Mouse (Mus musculus) colon, adult 2 months (tissue): ENCODE data around the gene Cts8. TPM values are rescaled to one million over a fixed set of nuclear protein-coding genes. Genes with fewer than 3 reads are reported as not detected.

Experiments
- polyA plus RNA-seq: library from polyadenylated mRNA; depleted of rRNA; stranded (reverse); fragments of >200 nt; gene quantifications from 2 replicates; pipeline ENCODE4 v1.2.3, GENCODE M21; 2012; rRNA removed

Cts8 gene
- not detected in 2 replicates for polyA plus RNA-seq

GRCm38 (mm10) chr13:61255258-61255657 lies at the start of gene Cts8:
TSS of gene Cts8 (minus strand) at chr13:61255358.

GRCm38 (mm10) chr13:61288739-61289138 lies 33.6 kb upstream of the Cts8 start, which contains the start of gene Gm49398:
TSS of gene Gm49398 (minus strand) at chr13:61288839.

GRCm38 (mm10) chr13:61203310-61203709 lies 51.8 kb downstream of the Cts8 start, which contains the start of gene Cts6:
TSS of gene Cts6 (minus strand) at chr13:61203410.

Other genes starting within 250 kb of the Cts8 start
- not detected in 2 replicates for gene Ctsj, start 249.4 kb downstream of the Cts8 start, polyA plus RNA-seq
- gene Ctsq, start 214.7 kb downstream of the Cts8 start, polyA plus RNA-seq, result not detected in 2 replicates
- not detected in 2 replicates for gene Ctsr, start 91.1 kb downstream of the Cts8 start, polyA plus RNA-seq
- not detected in 2 replicates for gene Cts6, start 51.9 kb downstream of the Cts8 start, polyA plus RNA-seq
- gene Gm49398, start 33.5 kb upstream of the Cts8 start, polyA plus RNA-seq, result not detected in 2 replicates
- not detected in 2 replicates for gene Cts7, start 102.8 kb upstream of the Cts8 start, polyA plus RNA-seq